Mouse (Mus musculus) heart, embryonic 11.5 days (tissue): ENCODE data around the gene Map4k3. TPM values are rescaled to one million over a fixed set of nuclear protein-coding genes. Genes with fewer than 3 reads are reported as not detected.

Experiments used
- ATAC-seq: fragments of 200-750 bp; cut with Nextera tagmentation; replicated peaks from 2 replicates; pipeline ENCODE4 v1.8.0; 2017; ENCODE audit warnings: moderate library complexity; ENCODE audit not compliant: insufficient number of reproducible peaks, low FRiP score, low TSS enrichment
- H3K27ac ChIP-seq: fragments of 300-500 bp; sonication (generic); 2 replicates; pipeline ENCODE4 v1.5.1; 2014; ENCODE audit warnings: mild to moderate bottlenecking, low read depth, low read length
- H3K27me3 ChIP-seq: fragments of 300-500 bp; sonication (generic); 2 replicates; pipeline ENCODE4 v1.6.1; 2014; ENCODE audit warnings: mild to moderate bottlenecking, low read length, mixed read lengths; ENCODE audit not compliant: control insufficient read depth, insufficient read depth
- H3K36me3 ChIP-seq: fragments of 300-500 bp; sonication (generic); 2 replicates; pipeline ENCODE4 v1.6.1; 2014; ENCODE audit warnings: mild to moderate bottlenecking, low read length, moderate library complexity, mixed read lengths; ENCODE audit not compliant: control insufficient read depth, insufficient read depth
- H3K4me1 ChIP-seq: fragments of 300-500 bp; sonication (generic); 2 replicates; pipeline ENCODE4 v1.6.1; 2014; ENCODE audit warnings: low read length; ENCODE audit not compliant: control insufficient read depth, insufficient read depth
- H3K4me2 ChIP-seq: fragments of 300-500 bp; sonication (generic); 2 replicates; pipeline ENCODE4 v1.6.1; 2014; ENCODE audit warnings: mild to moderate bottlenecking, moderate library complexity
- H3K4me3 ChIP-seq: fragments of 300-500 bp; sonication (generic); 2 replicates; pipeline ENCODE4 v1.5.1; 2014; ENCODE audit warnings: low read depth, low read length
- H3K9ac ChIP-seq: fragments of 300-500 bp; sonication (generic); 2 replicates; pipeline ENCODE4 v1.6.1; 2014; ENCODE audit warnings: mild to moderate bottlenecking, low read depth, low read length, moderate library complexity
- H3K9me3 ChIP-seq: fragments of 300-500 bp; sonication (generic); replicated peaks from 2 replicates; pipeline ENCODE4 v1.6.1; 2016; ENCODE audit warnings: low read length; ENCODE audit not compliant: control insufficient read depth
- WGBS: fragments of 180-500 bp; shearing (Covaris S2); extraction: QIAGEN DNeasy Blood & Tissue Kit; methylation state at CpG from one replicate; pipeline ENCODE4 v1.1.7; 2014; ENCODE audit not compliant: insufficient replicate concordance; 5-methylcytosine and 5-hydroxymethylcytosine counted together
- polyA plus RNA-seq: library from polyadenylated mRNA; unstranded; fragments of >200 nt; fragmentation: Nextera tagmentation; extraction: Ambion mirVana; gene quantifications from 2 replicates; pipeline ENCODE4 v1.2.1, GENCODE M21; 2014

Gene Map4k3
- polyA plus RNA-seq, 1 experiment from 2014 or later = 20.4 TPM

- H3K9me3 ChIP-seq = no peaks in the 10 kb centered on the region
- H3K9ac ChIP-seq = no peak overlapping the region
- H3K4me1 ChIP-seq = peaks cover 35% of the 10 kb centered on the region
- WGBS = 62% methylated on average over 6 of the region's 6 CpGs
- H3K27me3 ChIP-seq = no peaks in the 10 kb centered on the region
- H3K27ac ChIP-seq = no peak overlapping the region
- H3K4me3 ChIP-seq = no peak overlapping the region
- no peaks in the 10 kb centered on the region for H3K36me3 ChIP-seq
- no peak for ATAC-seq
- no peak overlapping the region for H3K4me2 ChIP-seq
These were observed 21.7 kb downstream of the Map4k3 start for GRCm38 (mm10) chr17:80706608-80707007.

GRCm38 (mm10) chr17:80701687-80702086 lies 26.6 kb downstream of the Map4k3 start:
- WGBS = 63% methylated on average over 5 of the region's 5 CpGs
- no peaks in the 10 kb centered on the region for H3K27me3 ChIP-seq
- no peaks in the 10 kb centered on the region for H3K9me3 ChIP-seq
- ATAC-seq = no peak
- no peak overlapping the region for H3K4me3 ChIP-seq
- H3K36me3 ChIP-seq = no peaks in the 10 kb centered on the region
- no peak overlapping the region for H3K9ac ChIP-seq
- H3K4me1 ChIP-seq = peaks cover 20% of the 10 kb centered on the region
- no peak overlapping the region for H3K4me2 ChIP-seq
- no peak overlapping the region for H3K27ac ChIP-seq

- Histone ChIP-seq H3K4me3 (no peak overlapping the region), H3K27me3 (no peaks in the 10 kb centered on the region), H3K4me1 (peaks cover 33% of the 10 kb centered on the region), H3K27ac (no peak overlapping the region), H3K9me3 (no peaks in the 10 kb centered on the region), H3K36me3 (no peaks in the 10 kb centered on the region), H3K9ac (no peak overlapping the region), H3K4me2 (no peak overlapping the region)
- ATAC-seq = no peak
- WGBS = 68% methylated on average over 7 of the region's 7 CpGs
These were observed 29.4 kb downstream of the Map4k3 start for GRCm38 (mm10) chr17:80698930-80699329.

- Histone ChIP-seq H3K9me3 (no peaks in the 10 kb centered on the region), H3K27me3 (no peaks in the 10 kb centered on the region), H3K36me3 (no peaks in the 10 kb centered on the region), H3K4me3 (no peak overlapping the region), H3K9ac (no peak overlapping the region), H3K4me2 (no peak overlapping the region), H3K27ac (0 out of 2 replicates have a peak overlapping the region, but pooled peaks have one; percentile 3), H3K4me1 (peaks cover 36% of the 10 kb centered on the region)
- ATAC-seq = no peak
- WGBS = 63% methylated on average over 12 of the region's 12 CpGs
These were observed 29.9 kb downstream of the Map4k3 start for GRCm38 (mm10) chr17:80698191-80698901.

- Histone ChIP-seq H3K4me1 (peaks cover 40% of the 10 kb centered on the region), H3K4me2 (no peak overlapping the region), H3K9ac (no peak overlapping the region), H3K9me3 (no peaks in the 10 kb centered on the region), H3K27ac (no peak overlapping the region), H3K36me3 (no peaks in the 10 kb centered on the region), H3K4me3 (no peak overlapping the region), H3K27me3 (no peaks in the 10 kb centered on the region)
- 82% methylated on average over 5 of the region's 5 CpGs for WGBS
- no peak for ATAC-seq
These were observed 31.3 kb downstream of the Map4k3 start for GRCm38 (mm10) chr17:80696956-80697355.

GRCm38 (mm10) chr17:80696210-80696609 lies 32.1 kb downstream of the Map4k3 start:
- Histone ChIP-seq H3K4me1 (peaks cover 38% of the 10 kb centered on the region), H3K4me3 (no peak overlapping the region), H3K27me3 (no peaks in the 10 kb centered on the region), H3K9ac (no peak overlapping the region), H3K9me3 (no peaks in the 10 kb centered on the region), H3K36me3 (no peaks in the 10 kb centered on the region), H3K27ac (no peak overlapping the region), H3K4me2 (no peak overlapping the region)
- ATAC-seq = no peak
- whole genome bisulfite sequencing = 82% methylated on average over 6 of the region's 6 CpGs

GRCm38 (mm10) chr17:80693707-80694106 lies 34.6 kb downstream of the Map4k3 start:
- Histone ChIP-seq H3K9ac (no peak overlapping the region), H3K9me3 (no peaks in the 10 kb centered on the region), H3K4me1 (peaks cover 34% of the 10 kb centered on the region), H3K36me3 (no peaks in the 10 kb centered on the region), H3K27me3 (no peaks in the 10 kb centered on the region), H3K27ac (peak overlapping the region; percentile 47; the same call in 1 of the 2 replicates), H3K4me3 (no peak overlapping the region), H3K4me2 (peak overlapping the region; percentile 43)
- WGBS = 26% methylated on average over 7 of the region's 7 CpGs
- 0 out of 2 replicates have a peak, but pooled peaks have one; percentile 14 for ATAC-seq

GRCm38 (mm10) chr17:80692183-80692582 lies 36.1 kb downstream of the Map4k3 start:
- Histone ChIP-seq H3K9me3 (no peaks in the 10 kb centered on the region), H3K27me3 (no peaks in the 10 kb centered on the region), H3K4me1 (peaks cover 26% of the 10 kb centered on the region), H3K4me3 (no peak overlapping the region), H3K4me2 (no peak overlapping the region), H3K27ac (no peak overlapping the region), H3K9ac (no peak overlapping the region), H3K36me3 (no peaks in the 10 kb centered on the region)
- 72% methylated on average over 13 of the region's 13 CpGs for WGBS
- no peak for ATAC-seq

- H3K27me3 ChIP-seq = no peaks in the 10 kb centered on the region
- H3K9ac ChIP-seq = no peak overlapping the region
- no peak overlapping the region for H3K4me2 ChIP-seq
- H3K27ac ChIP-seq = no peak overlapping the region
- no peak for ATAC-seq
- H3K4me3 ChIP-seq = no peak overlapping the region
- peaks cover 8% of the 10 kb centered on the region for H3K4me1 ChIP-seq
- H3K36me3 ChIP-seq = no peaks in the 10 kb centered on the region
- no peaks in the 10 kb centered on the region for H3K9me3 ChIP-seq
- 92% methylated on average over 11 of the region's 11 CpGs for WGBS
These were observed 39.6 kb downstream of the Map4k3 start for GRCm38 (mm10) chr17:80688701-80689100.
